Mouse (Mus musculus) induced T-regulatory cell, adult 2 months (primary cell): ENCODE measurements around the gene Olfr810.

Experiments
- DNase-seq: peaks from one replicate; pipeline ENCODE4 v3.0.0-alpha.2; 2012; ENCODE audit warnings: low read depth

The Olfr810 gene

DNA sequence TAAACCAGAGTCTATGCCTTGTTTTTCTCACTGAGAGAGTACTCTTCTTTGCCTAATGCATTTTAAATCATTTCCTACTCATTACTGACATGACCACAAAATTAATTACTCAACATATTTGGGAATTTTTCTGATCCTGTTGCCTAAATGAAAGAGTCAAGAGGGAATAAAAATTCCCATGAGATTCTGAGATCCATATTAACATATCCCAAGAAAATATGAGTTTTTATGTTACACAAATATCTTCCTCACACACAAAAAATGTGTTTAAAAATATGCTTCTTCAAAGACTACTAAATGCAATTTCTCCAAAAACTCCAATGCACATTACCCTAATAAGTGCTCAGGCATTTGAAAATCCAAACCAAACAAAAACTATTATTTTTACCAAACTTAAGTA lies at the start of gene Olfr810:
Olfr810 (minus strand) TSS at position 101 of the 400 bp plus-strand sequence.
- no peak for DNase-seq

DNA sequence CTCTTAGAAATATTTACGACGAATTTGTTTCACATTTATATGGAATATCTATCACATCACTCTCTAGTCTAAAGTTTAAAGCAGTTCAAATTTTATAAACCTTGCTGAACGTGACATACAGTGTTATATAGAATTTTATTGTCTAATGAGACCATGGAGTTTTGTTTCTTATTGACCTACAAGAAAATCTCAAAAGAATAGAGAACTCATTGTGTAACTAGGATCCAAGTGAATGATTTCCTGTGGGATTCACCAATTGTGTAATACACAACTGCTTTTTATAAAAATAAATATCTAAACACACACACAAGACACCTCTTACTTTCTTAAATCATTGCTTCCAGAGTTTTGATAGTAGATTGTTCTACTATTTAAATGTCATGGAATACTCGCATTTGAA lies 9.6 kb upstream of the Olfr810 start, which contains the start of gene Olfr811:
Olfr811 (minus strand) TSS at position 101 of the 400 bp plus-strand sequence.
- no peak for DNase-seq

- DNase-seq: no peak
Measured at GRCm38 (mm10) chr10:129778123-129778522, 16.6 kb downstream of the Olfr810 start.

DNA sequence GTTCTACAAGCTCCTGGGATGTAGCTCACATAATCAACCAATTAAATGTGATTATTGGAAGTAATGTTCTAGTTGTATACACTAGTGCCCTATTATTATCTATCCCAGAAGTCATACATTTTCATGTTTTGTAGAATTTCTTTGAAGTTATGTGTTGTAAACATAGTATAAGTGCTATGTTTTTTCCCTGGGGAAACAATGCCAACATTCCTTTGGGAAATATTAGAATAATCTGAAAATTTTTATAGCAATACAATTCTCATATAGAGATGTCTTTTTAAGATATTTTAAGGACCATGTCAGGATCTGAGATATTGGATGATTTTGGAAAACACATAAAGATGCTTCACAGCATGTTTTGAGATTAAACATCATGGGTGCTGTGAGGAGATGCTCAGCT lies 20.4 kb downstream of the Olfr810 start, which contains the start of gene Olfr809:
Olfr809 (plus strand) TSS at position 301 of the 400 bp plus-strand sequence.
- no peak for DNase-seq

DNA sequence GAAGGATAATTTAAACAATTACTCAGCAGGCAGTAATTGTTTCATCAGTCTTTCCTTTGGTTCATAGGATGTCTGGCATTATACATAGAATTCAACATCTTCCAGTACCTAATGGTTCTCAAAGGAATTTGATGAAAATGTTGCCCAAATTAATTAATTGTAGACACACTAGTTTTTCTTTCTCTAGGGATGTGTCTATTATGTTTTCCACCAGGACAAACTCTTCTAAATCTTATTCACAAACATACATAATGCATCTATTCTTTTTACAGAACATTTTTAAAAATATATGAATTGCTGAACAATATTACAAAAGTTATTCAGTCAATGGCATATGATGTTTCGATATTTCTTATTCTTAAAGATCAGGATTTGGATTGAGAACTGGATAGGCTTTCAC lies 29.5 kb downstream of the Olfr810 start, which contains the start of gene Olfr808:
Olfr808 (plus strand) TSS at position 301 of the 400 bp plus-strand sequence.
- DNase-seq: no peak

DNA sequence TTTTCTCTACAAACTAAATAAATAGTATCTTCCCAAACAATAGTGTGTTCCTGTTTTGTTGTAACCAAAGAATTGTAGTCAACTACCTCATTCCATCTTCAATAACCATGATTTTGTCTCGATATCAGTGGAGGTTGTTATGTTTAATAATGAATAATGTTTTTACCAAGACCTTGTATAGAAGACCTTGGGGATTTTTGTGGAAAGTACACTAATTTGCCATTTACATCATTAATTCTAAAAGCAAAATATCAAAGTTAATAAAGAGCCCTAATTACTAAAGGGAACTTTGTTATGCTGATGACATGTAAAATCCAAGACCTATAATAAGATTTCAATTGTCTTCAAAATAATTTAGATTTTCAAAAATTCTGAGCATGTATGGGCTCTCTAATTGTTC lies 37.0 kb downstream of the Olfr810 start, which contains the start of gene Olfr807:
Olfr807 (minus strand) TSS at position 101 of the 400 bp plus-strand sequence.
- DNase-seq: no peak

GRCm38 (mm10) chr10:129741821-129742220 lies 52.9 kb downstream of the Olfr810 start, which contains the start of gene Olfr806:
Olfr806 (minus strand) TSS chr10:129741921.
- DNase-seq: no peak
